9 mouse cellular contexts compared by ENCODE assay signal in the genomic region with DNA sequence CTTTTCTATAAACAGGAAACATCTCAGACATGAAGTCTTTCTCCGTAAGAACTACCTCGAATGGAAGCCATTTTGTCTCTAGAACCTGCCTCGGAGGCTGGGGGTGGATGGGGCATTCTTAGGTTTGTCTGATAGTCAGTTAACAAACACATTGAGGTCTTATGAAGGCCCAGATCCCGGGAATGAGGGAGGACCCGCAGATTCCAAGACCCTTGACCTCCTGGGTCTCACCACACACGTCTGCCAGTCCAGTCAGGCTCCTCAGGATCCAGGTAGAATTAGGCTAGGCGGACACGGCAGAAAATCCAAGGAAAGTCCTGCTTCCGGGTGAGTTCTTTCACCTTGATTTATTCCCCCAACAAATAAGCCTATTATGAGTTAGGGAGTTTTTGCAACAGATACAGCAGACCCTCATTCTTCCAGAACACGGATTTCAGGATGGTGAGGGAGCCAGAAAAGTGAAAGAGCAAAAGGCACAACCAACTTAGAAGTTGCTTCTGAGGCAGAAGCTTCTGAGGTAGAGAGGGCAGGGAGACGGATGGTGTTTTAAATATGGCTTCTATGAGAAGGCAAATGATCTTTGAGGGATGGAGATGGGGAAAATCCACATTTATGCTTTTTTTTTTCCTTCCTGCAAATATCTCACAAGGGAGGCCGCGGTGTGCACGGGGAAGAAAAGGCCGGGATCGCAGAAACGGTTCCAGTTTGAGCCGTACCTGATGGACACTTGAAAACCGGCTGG. TPM values are rescaled to one million over a fixed set of nuclear protein-coding genes. Genes with fewer than 3 reads are reported as not detected.
DNase-seq lines count a peak whose midpoint lies in the region; ATAC-seq and TF ChIP-seq lines count a peak whose summit lies in the region.
"Had no signal": no experiment of that assay in that cellular context is flagged by ENCODE, and none has a peak within 500 bp of the region (broad histone marks: within the 10 kb centered on the region; RNA-seq: fewer than 3 reads in every experiment).

No protein-coding gene starts in this region.

- 0 out of 2 replicates have a peak, but pooled peaks cover 4% of the 10 kb centered on the region for H3K9me3 ChIP-seq in kidney, embryonic 14.5 days (ENCODE audit: control insufficient read depth, low read length)
- peaks cover 8% of the 10 kb centered on the region; the same call in 1 of the 2 replicates for H3K9me3 ChIP-seq in embryonic facial prominence, embryonic 12.5 days
- H3K9me3 ChIP-seq in hindbrain, postnatal 0 days (ENCODE audit: low read length), result peaks cover 3% of the 10 kb centered on the region; the same call in 1 of the 2 replicates

- H3K36me3 ChIP-seq in kidney, embryonic 14.5 days (ENCODE audit: control insufficient read depth, insufficient read depth, low read length), result no peaks in the 10 kb centered on the region
- H3K36me3 ChIP-seq in kidney, adult 2 months (ENCODE audit: control insufficient read depth, insufficient read depth, low read length), result no peaks in the 10 kb centered on the region
- H3K36me3 ChIP-seq in embryonic facial prominence, embryonic 12.5 days, result no peaks in the 10 kb centered on the region
- H3K36me3 ChIP-seq in hindbrain, postnatal 0 days (ENCODE audit: insufficient read depth, low read length), result no peaks in the 10 kb centered on the region

- H3K4me1 ChIP-seq in kidney, embryonic 14.5 days (ENCODE audit: control insufficient read depth, insufficient read depth, low read length), result peaks cover 8% of the 10 kb centered on the region
- H3K4me1 ChIP-seq in kidney, adult 2 months (ENCODE audit: control insufficient read depth, insufficient read depth, low read length), result peaks cover 5% of the 10 kb centered on the region; the same call in 1 of the 2 replicates
- H3K4me1 ChIP-seq in embryonic facial prominence, embryonic 12.5 days, result peaks cover 14% of the 10 kb centered on the region
- H3K4me1 ChIP-seq in hindbrain, postnatal 0 days (ENCODE audit: insufficient read depth, low read length), result 0 out of 2 replicates have a peak, but pooled peaks cover 6% of the 10 kb centered on the region

- ATAC-seq in kidney, embryonic 14.5 days (ENCODE audit: low FRiP score, low TSS enrichment), result no peak
- no peak for ATAC-seq in embryonic facial prominence, embryonic 12.5 days (ENCODE audit: insufficient number of reproducible peaks, insufficient read depth, low FRiP score, low TSS enrichment)
- ATAC-seq in hindbrain, postnatal 0 days, result no peak
- ATAC-seq in megakaryocyte-erythroid progenitor cell, adult 5-6 weeks (replicated peaks; ENCODE audit: low FRiP score, low TSS enrichment, poor library complexity, severe bottlenecking), result no peak

- TF ChIP-seq CTCF in kidney, adult 2 months (conservative IDR thresholded peaks at IDR 0.05; ENCODE audit: insufficient read depth, insufficient read length, low read depth, low read length), result no peak
- TF ChIP-seq CTCF in hindbrain, postnatal 0 days (IDR thresholded peaks at IDR 0.05; ENCODE audit: low read depth), result no peak
- no peak for TF ChIP-seq CTCF in left cerebral cortex, adult 2 months (IDR thresholded peaks at IDR 0.05)

- intact Hi-C loops in left cerebral cortex, adult 2 months (cut with DNase I), result loop anchor here (5.0 kb wide), 2 partner anchors 117 to 537 kb away; no protein-coding TSS in a partner anchor

- H3K27ac ChIP-seq in kidney, embryonic 14.5 days (ENCODE audit: low read depth, low read length), result no peak overlapping the region
- no peak overlapping the region for H3K27ac ChIP-seq in kidney, adult 2 months (ENCODE audit: insufficient read depth, low read depth, low read length)
- no peak overlapping the region for H3K27ac ChIP-seq in embryonic facial prominence, embryonic 12.5 days
- H3K27ac ChIP-seq in hindbrain, postnatal 0 days, result no peak overlapping the region
- no peak overlapping the region for H3K27ac ChIP-seq in left cerebral cortex, adult 2 months

- H3K9ac ChIP-seq in kidney, embryonic 14.5 days (ENCODE audit: low read depth, low read length), result no peak overlapping the region
- no peak overlapping the region for H3K9ac ChIP-seq in embryonic facial prominence, embryonic 12.5 days
- H3K9ac ChIP-seq in hindbrain, postnatal 0 days (replicated peaks; ENCODE audit: low read length), result no peak overlapping the region

- no peak for DNase-seq in kidney, adult 2 months
- no peak for DNase-seq in hindbrain, postnatal 0 days (ENCODE audit: low spot score)
- peak; percentile 29 for DNase-seq in neural tube, embryonic 10.5 days (ENCODE audit: extremely low spot score, low spot score)
- DNase-seq in left cerebral cortex, adult 2 months (ENCODE audit: extremely low spot score in 1 of 2, low spot score in 2 of 2), result no peak
- no peak for DNase-seq in thymus, postnatal 10 days (ENCODE audit: low spot score in 2 of 2)
- DNase-seq: gastrocnemius, postnatal 14 days had no signal

- 13% methylated on average over 11 of the region's 19 CpGs for WGBS in kidney, embryonic 14.5 days
- WGBS in kidney, adult 2 months, result 13% methylated on average over 18 of the region's 19 CpGs
- WGBS in embryonic facial prominence, embryonic 12.5 days, result 6% methylated on average over 16 of the region's 19 CpGs
- WGBS in hindbrain, postnatal 0 days, result 14% methylated on average over 16 of the region's 19 CpGs

- peak overlapping the region; percentile 27 for H3K4me2 ChIP-seq in kidney, embryonic 14.5 days (replicated peaks; ENCODE audit: low read depth, low read length)
- H3K4me2 ChIP-seq in embryonic facial prominence, embryonic 12.5 days (replicated peaks), result peak overlapping the region; percentile 40
- peak overlapping the region; percentile 54; the same call in 1 of the 2 replicates for H3K4me2 ChIP-seq in hindbrain, postnatal 0 days (ENCODE audit: low read depth, low read length)

- H3K4me3 ChIP-seq in kidney, embryonic 14.5 days (ENCODE audit: low read length), result 0 out of 2 replicates have a peak overlapping the region, but pooled peaks have one; percentile 21
- H3K4me3 ChIP-seq in kidney, adult 2 months (ENCODE audit: insufficient read depth, low read depth, low read length), result no peak overlapping the region
- H3K4me3 ChIP-seq in embryonic facial prominence, embryonic 12.5 days, result peak overlapping the region; percentile 14; the same call in 1 of the 2 replicates
- 0 out of 2 replicates have a peak overlapping the region, but pooled peaks have one; percentile 35 for H3K4me3 ChIP-seq in hindbrain, postnatal 0 days (ENCODE audit: low read length)
- H3K4me3 ChIP-seq in left cerebral cortex, adult 2 months, result no peak overlapping the region

- peaks cover 71% of the 10 kb centered on the region for H3K27me3 ChIP-seq in kidney, embryonic 14.5 days (ENCODE audit: control insufficient read depth, insufficient read depth, low read length)
- H3K27me3 ChIP-seq in kidney, adult 2 months (replicated peaks; ENCODE audit: control insufficient read depth, insufficient read depth, low read length), result peaks cover 12% of the 10 kb centered on the region
- H3K27me3 ChIP-seq in embryonic facial prominence, embryonic 12.5 days, result peaks cover 87% of the 10 kb centered on the region
- H3K27me3 ChIP-seq in hindbrain, postnatal 0 days (ENCODE audit: insufficient read depth, low read length), result peaks cover 37% of the 10 kb centered on the region

- TF ChIP-seq POLR2A in kidney, adult 2 months (IDR thresholded peaks at IDR 0.05; ENCODE audit: low read depth, low read length), result no peak

RNA-seq across cellular contexts. Expression of a gene that starts 3.2 kb away (rescaled TPM):
- polyA plus RNA-seq in kidney, embryonic 14.5 days (2014; fragmentation: Nextera tagmentation; extraction: Ambion mirVana), result not detected in 2 replicates
- not detected in 2 replicates for polyA plus RNA-seq in kidney, adult 2 months (2012; rRNA removed)
- polyA plus RNA-seq in embryonic facial prominence, embryonic 12.5 days (2016; fragmentation: Nextera tagmentation; extraction: Ambion mirVana), result 0.62 and 1.00 TPM in 2 replicates
- 5.7 and 6.1 TPM in 2 replicates for total RNA-seq in hindbrain, postnatal 0 days (2014; rRNA removed)
- polyA plus RNA-seq in hindbrain, postnatal 0 days (2015; fragmentation: Nextera tagmentation; extraction: Ambion mirVana), result 1.9 TPM in 2 replicates
- under 1 TPM; 0.19 to 0.38 TPM for total RNA-seq in left cerebral cortex, adult 2 months (2021)
- total RNA-seq in megakaryocyte-erythroid progenitor cell, adult 5-6 weeks (2014; fragmentation: Nextera tagmentation), result not detected in 2 replicates
- total RNA-seq in megakaryocyte-erythroid progenitor cell, adult 5-6 weeks (2017), result not detected in 2 replicates
- total RNA-seq: gastrocnemius, postnatal 14 days had no signal

Comparison
In these comparisons a context has a peak if more than half of its experiments do, and no peak if none do; other contexts are left out.
1. H3K4me3 ChIP-seq: peak in kidney, embryonic 14.5 days (single experiment), embryonic facial prominence, embryonic 12.5 days (single experiment) and hindbrain, postnatal 0 days (single experiment); none in kidney, adult 2 months (single experiment) and left cerebral cortex, adult 2 months (single experiment).
2. Peak in every context shown above with its lines, with median percentiles within 50 percentile points of each other: H3K4me2 ChIP-seq.